Mouse (Mus musculus): ENCODE measurements at regions not wholly inside any gene's neighbourhood (a gene's known extent, or its start where the extent isn't known, plus 50 kb on each side); places are given as distances from the start of the nearest gene placed in this dataset.
A peak's percentile ranks its signal among the peaks of the same experiment; 100 is the strongest.

GRCm38 (mm10) chr12:106480281-106481060, 470.4 kb downstream of the Vrk1 start:
- no peak for DNase-seq (ENCODE audit: low spot score)

DNA sequence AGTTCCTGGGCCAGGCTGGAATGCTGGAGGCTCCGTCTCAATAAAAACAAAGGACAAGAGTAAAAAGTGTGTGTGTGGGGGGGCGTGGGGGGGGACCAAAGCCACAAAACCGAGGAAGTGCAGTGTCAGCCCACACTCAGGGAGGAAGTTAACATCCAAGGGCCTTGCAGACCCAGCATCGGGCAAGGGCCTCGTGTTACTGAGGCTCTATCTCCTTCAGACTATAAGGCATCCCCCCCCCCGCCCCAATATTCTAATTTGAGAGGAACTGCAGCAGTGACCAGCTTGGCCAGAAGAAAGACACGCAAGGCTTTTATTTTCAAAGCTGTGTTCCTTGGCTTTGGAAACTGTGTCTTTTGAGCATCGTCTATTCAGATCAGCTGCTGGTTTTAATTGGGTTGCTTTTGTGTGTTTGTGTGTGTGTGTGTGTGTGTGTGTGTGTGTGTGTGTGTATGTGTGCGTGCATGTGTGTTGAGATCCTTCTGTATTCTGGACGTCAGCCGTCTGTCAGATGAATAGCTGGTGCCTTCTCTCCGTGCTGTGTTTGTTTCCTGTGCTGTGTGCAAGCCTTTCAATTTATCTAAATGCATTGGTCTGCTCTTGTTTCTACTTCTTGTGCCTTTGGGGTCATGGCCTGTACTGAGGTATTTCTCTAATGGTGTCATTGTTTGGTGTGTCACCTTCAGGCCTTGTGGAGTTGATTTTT, 491.7 kb downstream of the Vrk1 start:
- DNase-seq (ENCODE audit: low spot score), result no peak

DNA sequence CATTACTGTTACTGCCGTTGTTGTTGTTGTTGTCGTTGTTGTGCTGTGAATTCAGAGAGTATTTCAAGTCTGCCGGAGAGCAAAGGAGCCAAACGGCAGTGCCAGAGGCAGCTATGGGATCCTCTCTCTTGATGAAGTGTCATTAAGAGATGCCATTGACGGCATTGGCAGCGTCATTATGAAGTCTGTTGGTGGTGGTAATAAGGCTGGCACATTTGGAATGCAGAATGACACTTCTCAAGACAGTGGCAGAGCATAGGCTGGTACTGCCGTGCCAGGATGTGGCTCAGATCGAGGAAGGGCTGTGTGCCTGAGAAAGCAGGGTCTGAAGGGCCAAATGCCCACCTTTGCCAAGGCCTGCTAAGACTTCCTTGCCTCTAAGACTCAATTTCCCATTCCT, 494.3 kb downstream of the Vrk1 start:
- no peak for DNase-seq (ENCODE audit: low spot score)

DNA sequence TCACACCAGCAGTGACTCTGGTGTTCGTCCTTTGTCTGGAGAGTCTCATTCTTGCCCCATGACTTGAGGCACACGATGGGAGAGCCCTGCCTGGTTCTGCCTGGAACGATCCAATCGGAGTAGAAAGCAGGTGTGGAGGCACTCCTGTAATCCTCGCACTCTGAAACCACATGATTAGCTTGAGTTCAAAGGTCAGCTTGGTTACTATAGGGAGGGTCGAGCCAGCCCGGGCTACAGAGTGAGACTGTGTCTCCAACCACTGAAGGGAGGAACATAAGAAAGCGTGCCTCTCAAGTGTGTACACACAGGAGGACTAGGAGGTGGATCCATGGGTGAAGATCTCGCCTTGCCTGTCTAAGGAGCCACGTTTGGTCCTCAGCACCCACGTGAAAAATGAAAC, 504.0 kb downstream of the Vrk1 start:
- DNase-seq (ENCODE audit: low spot score), result no peak

- no peak for DNase-seq (ENCODE audit: low spot score)
Measured at GRCm38 (mm10) chr12:106515257-106515788, 505.3 kb downstream of the Vrk1 start.

GRCm38 (mm10) chr12:106519141-106519540, 509.1 kb downstream of the Vrk1 start:
- DNase-seq (ENCODE audit: low spot score), result no peak

DNA sequence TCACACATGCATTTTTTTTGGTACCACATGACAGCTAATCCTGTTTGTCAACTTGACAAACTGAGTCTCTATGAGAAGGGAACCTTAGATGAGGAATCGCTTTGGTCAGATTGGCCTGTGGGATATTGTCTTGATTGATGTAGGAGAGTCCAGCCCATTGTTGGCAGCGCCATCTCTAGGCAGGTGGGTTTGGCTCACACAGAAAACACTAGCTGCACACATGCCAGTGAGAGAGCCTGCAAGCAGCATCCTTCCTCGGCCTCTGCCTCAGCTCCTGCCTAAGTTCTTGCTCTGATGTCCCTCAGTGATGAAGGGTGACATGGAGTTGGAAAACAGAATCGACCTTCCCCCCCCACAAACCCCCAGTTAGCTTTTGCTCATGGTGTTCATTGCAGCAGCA, 514.4 kb downstream of the Vrk1 start:
- DNase-seq (ENCODE audit: low spot score), result no peak

DNA sequence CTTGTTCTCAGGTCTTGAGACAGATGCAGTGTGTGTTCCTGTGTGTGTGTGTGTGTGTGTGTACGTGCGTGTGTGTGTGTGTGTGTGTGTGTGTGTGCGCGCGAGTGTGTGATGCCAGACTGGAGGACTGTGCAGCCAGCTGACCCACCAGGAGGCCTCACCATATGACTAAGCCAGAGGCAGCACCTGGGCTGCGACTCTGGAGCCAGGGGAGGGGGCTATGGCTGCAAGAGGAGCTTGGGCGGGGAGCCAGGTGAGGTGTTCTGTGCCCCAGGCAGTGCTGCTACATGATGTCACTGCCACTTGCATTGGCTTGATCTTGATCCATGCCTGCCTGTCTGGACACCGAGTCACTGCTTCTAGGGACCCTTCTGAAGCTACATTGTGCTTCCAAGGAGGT, 517.1 kb downstream of the Vrk1 start:
- no peak for DNase-seq (ENCODE audit: low spot score)

DNA sequence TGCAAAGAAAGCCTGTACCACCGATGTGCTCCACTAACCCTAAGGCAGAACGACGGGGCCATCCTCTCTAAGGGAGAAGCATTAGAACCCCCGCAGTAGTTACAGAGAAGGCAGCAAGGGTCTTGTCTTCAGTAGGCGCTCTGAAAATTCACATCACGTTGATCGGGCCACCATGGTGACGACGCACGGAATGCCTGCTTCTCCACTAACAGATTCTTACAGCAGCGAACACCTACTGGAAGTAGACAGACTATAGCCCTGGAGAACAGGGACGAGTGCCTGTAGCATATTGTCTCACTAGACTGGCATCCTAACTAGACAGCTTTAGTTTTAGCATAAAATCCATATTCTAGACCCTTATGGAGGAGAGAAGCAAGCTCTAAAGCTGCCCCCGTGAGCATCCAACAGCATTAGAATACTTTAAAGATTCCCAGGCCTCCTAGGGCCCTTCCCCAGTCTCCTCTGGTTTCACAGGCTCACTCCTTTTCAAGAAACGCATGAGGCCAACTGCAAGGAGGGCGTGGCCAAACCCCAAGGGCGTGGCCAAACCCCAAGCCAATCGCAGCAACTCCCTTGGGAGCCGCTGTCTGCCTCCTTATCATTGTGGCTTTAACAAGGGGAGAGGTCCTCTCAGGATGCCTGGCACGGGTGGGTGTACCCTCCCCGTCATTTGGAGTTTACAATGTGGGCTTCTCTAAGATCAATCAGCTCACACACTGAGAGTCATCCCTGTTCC, 517.8 kb downstream of the Vrk1 start:
- peak; percentile 74 for DNase-seq (ENCODE audit: low spot score)

DNA sequence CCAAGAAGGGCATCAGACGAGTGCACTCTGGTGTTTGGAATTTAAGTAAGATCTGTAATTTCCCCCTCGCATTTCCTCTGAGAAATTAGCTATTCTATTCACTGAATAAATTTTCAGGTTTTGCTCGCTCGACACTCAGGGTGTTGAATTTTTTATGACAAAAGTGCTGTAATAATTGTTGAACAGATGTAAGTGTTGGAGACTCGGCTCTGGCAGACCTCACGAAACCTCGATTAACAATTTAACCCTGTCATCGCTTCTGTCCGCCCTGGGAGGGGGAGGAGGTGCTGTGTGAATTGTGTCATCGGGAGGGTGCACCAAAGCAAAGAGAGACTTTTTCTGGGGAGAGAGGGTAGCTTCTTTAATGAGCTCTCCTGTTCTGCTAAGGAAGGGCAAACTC, 518.5 kb downstream of the Vrk1 start:
- DNase-seq (ENCODE audit: low spot score), result peak; percentile 27

DNA sequence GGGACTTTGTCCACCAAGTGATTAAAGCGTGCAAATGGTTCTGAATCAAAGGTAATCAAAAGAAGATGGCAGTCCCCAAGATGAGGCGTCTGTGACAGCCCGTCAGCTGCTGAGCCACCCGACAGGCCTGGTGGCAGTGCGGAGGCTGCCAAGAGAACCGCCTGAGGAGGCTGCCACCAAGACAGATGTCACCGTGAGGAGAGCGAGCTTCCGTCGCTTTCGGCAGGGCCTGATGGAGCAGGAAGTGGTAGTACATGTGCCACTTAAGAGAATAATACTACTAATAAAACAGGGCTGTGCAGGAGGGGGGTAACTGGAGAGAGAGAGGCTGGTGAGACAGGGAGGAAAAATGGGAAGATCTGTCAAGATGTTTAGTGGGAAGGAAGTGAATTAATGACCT, 519.1 kb downstream of the Vrk1 start:
- DNase-seq (ENCODE audit: low spot score), result no peak

DNA sequence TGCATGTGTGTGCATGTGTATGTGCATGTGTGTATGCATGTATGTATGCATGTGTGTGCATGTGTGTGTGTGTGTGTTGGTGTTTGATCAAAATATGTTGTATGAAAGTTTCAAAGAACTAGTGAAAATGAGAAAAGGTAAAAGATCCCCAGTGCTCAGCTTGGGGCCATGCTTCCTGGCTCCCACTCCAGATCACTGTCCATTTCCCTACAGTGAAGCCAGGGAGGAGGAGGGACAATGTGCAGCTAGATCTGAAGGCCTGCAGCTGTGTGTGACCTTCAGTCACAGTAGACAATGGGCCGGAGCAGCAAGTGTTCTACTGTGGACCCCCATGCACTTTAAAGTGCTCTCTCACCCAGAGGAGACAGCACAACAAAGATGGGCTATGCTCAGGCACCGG, 525.1 kb downstream of the Vrk1 start:
- no peak for DNase-seq (ENCODE audit: low spot score)

GRCm38 (mm10) chr12:106535628-106536288, 525.7 kb downstream of the Vrk1 start:
- no peak for DNase-seq (ENCODE audit: low spot score)

- DNase-seq (ENCODE audit: low spot score), result no peak
Measured at GRCm38 (mm10) chr12:106536289-106536636, 526.2 kb downstream of the Vrk1 start.

DNA sequence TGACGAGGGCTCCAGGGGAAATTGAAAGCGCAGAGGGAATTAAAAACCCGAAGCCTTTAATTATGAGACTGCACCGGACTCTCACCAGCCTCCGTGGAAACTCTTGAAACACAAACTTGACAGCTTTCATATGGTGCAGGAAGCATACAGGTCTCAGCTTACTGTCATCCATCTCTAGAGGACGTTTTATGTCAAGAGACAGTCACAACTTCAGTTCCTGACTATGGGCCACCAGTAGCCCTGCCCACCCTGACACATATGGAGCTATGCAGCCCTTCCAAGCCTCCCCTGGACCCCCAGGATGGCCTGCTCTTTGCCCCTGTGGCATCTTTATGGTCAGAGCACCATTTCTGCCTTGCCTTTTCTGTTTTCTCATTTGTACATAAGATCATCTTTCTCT, 530.0 kb downstream of the Vrk1 start:
- no peak for DNase-seq (ENCODE audit: low spot score)

GRCm38 (mm10) chr12:106559566-106559965, 549.5 kb downstream of the Vrk1 start:
- no peak for DNase-seq (ENCODE audit: low spot score)

GRCm38 (mm10) chr12:106565263-106565681, 555.2 kb downstream of the Vrk1 start:
- DNase-seq (ENCODE audit: low spot score), result no peak

GRCm38 (mm10) chr12:106566361-106566760, 556.3 kb downstream of the Vrk1 start:
- DNase-seq (ENCODE audit: low spot score), result no peak

DNA sequence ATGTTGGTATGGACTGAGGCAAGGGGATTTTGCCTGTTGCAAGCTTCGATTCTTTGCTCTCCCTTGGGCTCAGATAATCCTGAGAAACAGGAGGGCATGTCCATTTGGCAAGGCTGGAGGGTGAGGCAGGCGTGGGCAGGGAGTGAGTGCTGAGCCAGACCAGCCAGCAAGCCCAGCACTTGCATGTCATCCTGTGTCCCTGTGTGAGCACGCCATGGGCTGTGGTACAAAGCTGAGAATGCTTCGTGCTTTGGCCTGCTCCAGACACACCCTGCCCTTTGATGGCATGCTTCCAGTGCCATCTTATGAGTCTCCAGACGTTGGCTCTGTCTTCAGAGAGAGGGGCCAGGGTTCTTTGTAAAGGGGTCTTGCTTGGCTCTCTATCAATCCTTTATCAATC, 557.1 kb downstream of the Vrk1 start:
- DNase-seq (ENCODE audit: low spot score), result no peak

DNA sequence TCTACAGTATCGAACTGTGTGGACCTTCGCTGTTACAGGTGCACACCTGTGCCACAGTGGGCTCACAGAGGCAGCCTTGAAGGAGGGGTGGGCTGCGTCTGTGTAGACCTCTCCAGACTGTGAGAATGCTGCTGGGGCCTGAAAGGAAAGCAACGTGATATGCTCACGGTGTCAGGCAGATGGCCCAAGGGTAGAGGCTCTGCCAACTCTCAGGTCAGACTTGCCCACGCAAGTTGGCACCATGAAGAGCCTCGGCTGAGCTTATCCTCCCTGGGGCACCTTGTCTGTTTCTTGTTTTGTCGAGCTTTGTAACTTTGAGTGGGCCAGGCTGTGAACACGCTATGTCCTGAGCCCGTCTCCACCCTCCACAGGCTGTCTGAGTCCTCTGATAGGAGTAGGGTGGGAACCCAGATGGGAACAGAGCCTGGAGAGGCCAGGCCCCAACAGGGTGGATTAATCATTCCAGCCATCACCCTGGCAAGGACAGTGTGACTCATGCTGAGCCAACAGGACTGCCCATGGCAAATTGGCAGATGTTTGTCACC, 558.6 kb downstream of the Vrk1 start:
- DNase-seq (ENCODE audit: low spot score), result no peak

DNA sequence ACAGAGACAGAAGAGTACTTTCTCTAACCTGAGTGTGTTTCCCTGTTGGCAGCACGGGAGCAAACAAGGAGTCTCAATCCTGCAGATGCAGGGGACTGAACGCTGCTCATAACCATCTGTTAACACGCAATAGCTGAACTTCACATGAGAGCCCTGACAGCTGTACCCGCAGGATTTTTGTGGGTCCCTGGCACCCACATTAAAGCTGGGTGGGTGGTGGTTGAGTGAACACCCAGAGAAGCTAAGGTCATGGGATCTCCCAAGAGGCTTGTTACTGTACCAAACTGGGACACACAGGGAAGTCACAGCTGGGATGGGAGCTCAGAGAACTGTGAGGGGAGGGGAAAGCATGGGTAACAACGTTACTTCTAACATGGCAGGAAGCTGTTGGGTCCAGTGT, 562.9 kb downstream of the Vrk1 start:
- no peak for DNase-seq (ENCODE audit: low spot score)

DNA sequence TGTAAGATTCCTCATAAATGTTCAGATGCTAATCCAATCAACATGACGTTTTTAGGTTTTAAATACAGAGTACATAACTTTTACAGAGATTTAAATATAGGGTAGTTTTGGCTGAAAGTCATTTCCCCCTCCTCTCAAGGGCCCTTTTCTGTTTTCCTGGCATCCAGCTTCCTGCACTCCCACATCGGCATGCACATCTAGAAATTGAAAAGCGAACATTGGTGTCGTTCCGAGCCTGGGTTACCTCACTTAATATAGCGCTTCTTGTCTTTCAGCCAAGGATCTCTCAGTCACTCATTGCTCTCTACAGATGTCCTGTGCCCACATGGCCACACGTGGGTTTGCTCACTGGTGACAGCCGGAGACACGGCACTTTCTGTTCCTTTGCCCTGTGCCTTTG, 572.7 kb downstream of the Vrk1 start:
- DNase-seq (ENCODE audit: low spot score), result no peak

Measured in retina, embryonic 14.5 days (tissue).